Mouse (Mus musculus): ENCODE data around the gene Ano10.
"Not testable (repeated sequence)": the region's sequence is repeated elsewhere in the genome, so short reads cannot be mapped to it uniquely, and the experiment has no call there.

Ano10 gene

GRCm38 (mm10) chr9:122195042-122195682, 99.1 kb downstream of the Ano10 start:
- DNase-seq = no peak

- DNase-seq = no peak
Measured at GRCm38 (mm10) chr9:122193823-122194222, 100.4 kb downstream of the Ano10 start.

GRCm38 (mm10) chr9:122193361-122193760, 100.9 kb downstream of the Ano10 start:
- DNase-seq = no peak

- no peak for DNase-seq
Measured at GRCm38 (mm10) chr9:122188724-122189123, 105.5 kb downstream of the Ano10 start.

GRCm38 (mm10) chr9:122187451-122187921, 106.7 kb downstream of the Ano10 start:
- no peak for DNase-seq

GRCm38 (mm10) chr9:122186643-122187226, 107.5 kb downstream of the Ano10 start:
- DNase-seq = no peak

- no peak for DNase-seq
Measured at GRCm38 (mm10) chr9:122185953-122186352, 108.3 kb downstream of the Ano10 start.

GRCm38 (mm10) chr9:122185061-122185460, 109.2 kb downstream of the Ano10 start:
- peak; percentile 75 for DNase-seq

GRCm38 (mm10) chr9:122184329-122184728, 109.9 kb downstream of the Ano10 start:
- DNase-seq = no peak

- DNase-seq = no peak
Measured at GRCm38 (mm10) chr9:122183074-122183473, 111.1 kb downstream of the Ano10 start.

GRCm38 (mm10) chr9:122180105-122180504, 114.1 kb downstream of the Ano10 start:
- DNase-seq = no peak

- DNase-seq = no peak
Measured at GRCm38 (mm10) chr9:122178427-122178826, 115.8 kb downstream of the Ano10 start.

GRCm38 (mm10) chr9:122177256-122178220, 116.7 kb downstream of the Ano10 start:
- no peak for DNase-seq

- DNase-seq = no peak
Measured at GRCm38 (mm10) chr9:122174723-122175122, 119.5 kb downstream of the Ano10 start.

- DNase-seq = no peak
Measured at GRCm38 (mm10) chr9:122173405-122174233, 120.6 kb downstream of the Ano10 start.

GRCm38 (mm10) chr9:122172612-122173186, 121.5 kb downstream of the Ano10 start:
- DNase-seq = no peak

GRCm38 (mm10) chr9:122169901-122170300, 124.3 kb downstream of the Ano10 start:
- no peak for DNase-seq

- not testable (repeated sequence) for DNase-seq
Measured at GRCm38 (mm10) chr9:122167719-122168118, 126.5 kb downstream of the Ano10 start.

GRCm38 (mm10) chr9:122164535-122164934, 129.7 kb downstream of the Ano10 start:
- DNase-seq = no peak

- DNase-seq = no peak
Measured at GRCm38 (mm10) chr9:122157079-122157441, 137.2 kb downstream of the Ano10 start.

- DNase-seq = no peak
Measured at GRCm38 (mm10) chr9:122156389-122157078, 137.7 kb downstream of the Ano10 start.

- no peak for DNase-seq
Measured at GRCm38 (mm10) chr9:122155193-122155592, 139.0 kb downstream of the Ano10 start.

All from right cerebral cortex, postnatal 14 days (tissue).